Mouse (Mus musculus): ENCODE data around the gene Whrn. TPM values are rescaled to one million over a fixed set of nuclear protein-coding genes. Genes with fewer than 3 reads are reported as not detected.

Whrn gene
- polyA plus RNA-seq, 1 experiment from 2014 or later, result 2.9 TPM

GRCm38 (mm10) chr4:63474439-63474838, 21.4 kb downstream of the Whrn start:
- no peak for ATAC-seq (ENCODE audit: insufficient read depth, low FRiP score)
- H3K9ac ChIP-seq (ENCODE audit: low read length), result no peak overlapping the region
- H3K27ac ChIP-seq (ENCODE audit: low read length), result no peak overlapping the region
- no peaks in the 10 kb centered on the region for H3K27me3 ChIP-seq (ENCODE audit: control insufficient read depth, insufficient read depth, low read length)
- no peaks in the 10 kb centered on the region for H3K36me3 ChIP-seq (ENCODE audit: control insufficient read depth, insufficient read depth, low read length)
- no peaks in the 10 kb centered on the region for H3K9me3 ChIP-seq (replicated peaks; ENCODE audit: control insufficient read depth, low read length)
- 32% methylated on average over 2 of the region's 2 CpGs for WGBS
- H3K4me2 ChIP-seq (ENCODE audit: low read depth, low read length), result no peak overlapping the region
- H3K4me1 ChIP-seq (ENCODE audit: control insufficient read depth, insufficient read depth, low read length), result no peaks in the 10 kb centered on the region; the same call in 1 of the 2 replicates
- H3K4me3 ChIP-seq (replicated peaks; ENCODE audit: low read length), result no peak overlapping the region

GRCm38 (mm10) chr4:63467338-63467737, 28.5 kb downstream of the Whrn start:
- H3K36me3 ChIP-seq (ENCODE audit: control insufficient read depth, insufficient read depth, low read length), result no peaks in the 10 kb centered on the region
- no peaks in the 10 kb centered on the region for H3K27me3 ChIP-seq (ENCODE audit: control insufficient read depth, insufficient read depth, low read length)
- H3K9ac ChIP-seq (ENCODE audit: low read length), result no peak overlapping the region
- no peaks in the 10 kb centered on the region for H3K9me3 ChIP-seq (replicated peaks; ENCODE audit: control insufficient read depth, low read length)
- no peak overlapping the region for H3K4me3 ChIP-seq (replicated peaks; ENCODE audit: low read length)
- H3K27ac ChIP-seq (ENCODE audit: low read length), result no peak overlapping the region
- no peak overlapping the region for H3K4me2 ChIP-seq (ENCODE audit: low read depth, low read length)
- ATAC-seq (ENCODE audit: insufficient read depth, low FRiP score), result no peak
- WGBS, result 40% methylated on average over 10 of the region's 10 CpGs
- H3K4me1 ChIP-seq (ENCODE audit: control insufficient read depth, insufficient read depth, low read length), result 0 out of 2 replicates have a peak, but pooled peaks cover 4% of the 10 kb centered on the region

- H3K27ac ChIP-seq (ENCODE audit: low read length), result no peak overlapping the region
- H3K4me3 ChIP-seq (replicated peaks; ENCODE audit: low read length), result no peak overlapping the region
- no peak overlapping the region for H3K9ac ChIP-seq (ENCODE audit: low read length)
- no peaks in the 10 kb centered on the region for H3K36me3 ChIP-seq (ENCODE audit: control insufficient read depth, insufficient read depth, low read length)
- no peaks in the 10 kb centered on the region for H3K27me3 ChIP-seq (ENCODE audit: control insufficient read depth, insufficient read depth, low read length)
- H3K4me2 ChIP-seq (ENCODE audit: low read depth, low read length), result no peak overlapping the region
- H3K9me3 ChIP-seq (replicated peaks; ENCODE audit: control insufficient read depth, low read length), result no peaks in the 10 kb centered on the region
- H3K4me1 ChIP-seq (ENCODE audit: control insufficient read depth, insufficient read depth, low read length), result 0 out of 2 replicates have a peak, but pooled peaks cover 4% of the 10 kb centered on the region
- no peak for ATAC-seq (ENCODE audit: insufficient read depth, low FRiP score)
- WGBS, result 77% methylated on average over 6 of the region's 6 CpGs
These were observed 29.6 kb downstream of the Whrn start for GRCm38 (mm10) chr4:63466192-63466591.

GRCm38 (mm10) chr4:63460876-63461525, 34.8 kb downstream of the Whrn start:
- no peaks in the 10 kb centered on the region for H3K9me3 ChIP-seq (replicated peaks; ENCODE audit: control insufficient read depth, low read length)
- H3K9ac ChIP-seq (ENCODE audit: low read length), result no peak overlapping the region
- no peaks in the 10 kb centered on the region for H3K27me3 ChIP-seq (ENCODE audit: control insufficient read depth, insufficient read depth, low read length)
- 79% methylated on average over 7 of the region's 7 CpGs for WGBS
- ATAC-seq (ENCODE audit: insufficient read depth, low FRiP score), result peak; percentile 3; the same call in 1 of the 2 replicates
- H3K4me2 ChIP-seq (ENCODE audit: low read depth, low read length), result no peak overlapping the region
- H3K36me3 ChIP-seq (ENCODE audit: control insufficient read depth, insufficient read depth, low read length), result no peaks in the 10 kb centered on the region
- peaks cover 9% of the 10 kb centered on the region for H3K4me1 ChIP-seq (ENCODE audit: control insufficient read depth, insufficient read depth, low read length)
- no peak overlapping the region for H3K4me3 ChIP-seq (replicated peaks; ENCODE audit: low read length)
- no peak overlapping the region for H3K27ac ChIP-seq (ENCODE audit: low read length)

GRCm38 (mm10) chr4:63459141-63459789, 36.5 kb downstream of the Whrn start:
- Histone ChIP-seq H3K4me3 (replicated peaks; ENCODE audit: low read length) (no peak overlapping the region), H3K36me3 (ENCODE audit: control insufficient read depth, insufficient read depth, low read length) (no peaks in the 10 kb centered on the region), H3K9me3 (replicated peaks; ENCODE audit: control insufficient read depth, low read length) (no peaks in the 10 kb centered on the region), H3K4me2 (ENCODE audit: low read depth, low read length) (no peak overlapping the region), H3K27me3 (ENCODE audit: control insufficient read depth, insufficient read depth, low read length) (no peaks in the 10 kb centered on the region), H3K27ac (ENCODE audit: low read length) (peak overlapping the region; percentile 43), H3K9ac (ENCODE audit: low read length) (no peak overlapping the region), H3K4me1 (ENCODE audit: control insufficient read depth, insufficient read depth, low read length) (peaks cover 9% of the 10 kb centered on the region)
- WGBS, result 35% methylated on average over 16 of the region's 16 CpGs
- no peak; the same call in 1 of the 2 replicates for ATAC-seq (ENCODE audit: insufficient read depth, low FRiP score)

- Histone ChIP-seq H3K9ac (ENCODE audit: low read length) (no peak overlapping the region), H3K4me3 (replicated peaks; ENCODE audit: low read length) (no peak overlapping the region), H3K36me3 (ENCODE audit: control insufficient read depth, insufficient read depth, low read length) (no peaks in the 10 kb centered on the region), H3K4me1 (ENCODE audit: control insufficient read depth, insufficient read depth, low read length) (peaks cover 9% of the 10 kb centered on the region), H3K9me3 (replicated peaks; ENCODE audit: control insufficient read depth, low read length) (no peaks in the 10 kb centered on the region), H3K4me2 (ENCODE audit: low read depth, low read length) (no peak overlapping the region), H3K27ac (ENCODE audit: low read length) (no peak overlapping the region), H3K27me3 (ENCODE audit: control insufficient read depth, insufficient read depth, low read length) (no peaks in the 10 kb centered on the region)
- no peak for ATAC-seq (ENCODE audit: insufficient read depth, low FRiP score)
- WGBS, result 76% methylated on average over 5 of the region's 5 CpGs
These were observed 39.2 kb downstream of the Whrn start for GRCm38 (mm10) chr4:63456547-63456946.

- Histone ChIP-seq H3K27ac (ENCODE audit: low read length) (no peak overlapping the region), H3K27me3 (ENCODE audit: control insufficient read depth, insufficient read depth, low read length) (no peaks in the 10 kb centered on the region), H3K9me3 (replicated peaks; ENCODE audit: control insufficient read depth, low read length) (no peaks in the 10 kb centered on the region), H3K36me3 (ENCODE audit: control insufficient read depth, insufficient read depth, low read length) (no peaks in the 10 kb centered on the region), H3K4me1 (ENCODE audit: control insufficient read depth, insufficient read depth, low read length) (peaks cover 2% of the 10 kb centered on the region; the same call in 1 of the 2 replicates), H3K9ac (ENCODE audit: low read length) (no peak overlapping the region), H3K4me3 (replicated peaks; ENCODE audit: low read length) (no peak overlapping the region), H3K4me2 (ENCODE audit: low read depth, low read length) (no peak overlapping the region)
- 78% methylated on average over 6 of the region's 6 CpGs for WGBS
- ATAC-seq (ENCODE audit: insufficient read depth, low FRiP score), result no peak
These were observed 41.8 kb downstream of the Whrn start for GRCm38 (mm10) chr4:63453939-63454513.

GRCm38 (mm10) chr4:63452555-63452954, 43.2 kb downstream of the Whrn start:
- Histone ChIP-seq H3K9ac (ENCODE audit: low read length) (no peak overlapping the region), H3K4me2 (ENCODE audit: low read depth, low read length) (no peak overlapping the region), H3K27me3 (ENCODE audit: control insufficient read depth, insufficient read depth, low read length) (no peaks in the 10 kb centered on the region), H3K27ac (ENCODE audit: low read length) (no peak overlapping the region), H3K4me3 (replicated peaks; ENCODE audit: low read length) (no peak overlapping the region), H3K4me1 (ENCODE audit: control insufficient read depth, insufficient read depth, low read length) (no peaks in the 10 kb centered on the region), H3K9me3 (replicated peaks; ENCODE audit: control insufficient read depth, low read length) (no peaks in the 10 kb centered on the region), H3K36me3 (ENCODE audit: control insufficient read depth, insufficient read depth, low read length) (no peaks in the 10 kb centered on the region)
- ATAC-seq (ENCODE audit: insufficient read depth, low FRiP score), result no peak
- 56% methylated on average over 3 of the region's 3 CpGs for WGBS

- 82% methylated on average over 5 of the region's 5 CpGs for WGBS
- no peaks in the 10 kb centered on the region for H3K27me3 ChIP-seq (ENCODE audit: control insufficient read depth, insufficient read depth, low read length)
- no peak overlapping the region for H3K4me2 ChIP-seq (ENCODE audit: low read depth, low read length)
- 0 out of 2 replicates have a peak, but pooled peaks cover 4% of the 10 kb centered on the region for H3K9me3 ChIP-seq (replicated peaks; ENCODE audit: control insufficient read depth, low read length)
- no peak overlapping the region for H3K9ac ChIP-seq (ENCODE audit: low read length)
- H3K36me3 ChIP-seq (ENCODE audit: control insufficient read depth, insufficient read depth, low read length), result no peaks in the 10 kb centered on the region
- H3K27ac ChIP-seq (ENCODE audit: low read length), result no peak overlapping the region
- no peak overlapping the region for H3K4me3 ChIP-seq (replicated peaks; ENCODE audit: low read length)
- no peak for ATAC-seq (ENCODE audit: insufficient read depth, low FRiP score)
- no peaks in the 10 kb centered on the region for H3K4me1 ChIP-seq (ENCODE audit: control insufficient read depth, insufficient read depth, low read length)
These were observed 45.2 kb downstream of the Whrn start for GRCm38 (mm10) chr4:63450551-63450950.
